Mouse (Mus musculus): ENCODE data around the gene Diras2.
"Not testable (repeated sequence)": the region's sequence is repeated elsewhere in the genome, so short reads cannot be mapped to it uniquely, and the experiment has no call there.

DNA sequence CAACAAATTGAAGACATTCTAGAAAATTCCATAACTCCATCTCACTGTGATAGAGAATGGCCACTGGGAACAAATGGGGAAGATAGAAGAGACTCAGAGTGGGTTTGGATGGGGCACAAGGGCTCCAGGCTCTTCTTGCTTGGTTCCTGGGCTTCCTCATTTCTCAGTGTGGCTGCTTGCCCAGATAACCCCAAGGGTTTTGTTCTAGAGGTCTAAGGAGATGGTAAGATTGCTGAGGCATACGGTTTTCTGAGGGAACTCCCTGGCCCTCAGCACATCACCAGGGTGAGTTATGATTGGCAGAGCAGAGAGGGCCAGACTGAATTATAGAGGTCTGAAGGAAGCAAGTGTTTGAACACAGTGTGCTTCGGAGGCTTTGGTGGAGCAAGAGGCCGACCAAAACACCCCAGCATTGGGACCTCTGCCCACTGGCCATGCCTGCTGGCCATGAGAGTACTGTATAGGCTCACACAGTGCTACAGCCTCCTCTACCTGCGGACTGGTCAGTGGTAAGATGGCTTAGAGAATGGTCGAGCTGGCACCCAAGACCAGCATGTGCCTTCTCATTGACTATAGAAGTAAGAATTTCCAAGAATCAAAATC is 25.3 kb downstream of the Diras2 start:
- TF ChIP-seq CTCF (IDR thresholded peaks at IDR 0.05; ENCODE audit: low read depth); EP300 (optimal IDR thresholded peaks at IDR 0.05): not testable (repeated sequence)

Data from stomach, postnatal 0 days (tissue).